Mouse (Mus musculus) frontal cortex, adult (tissue): ENCODE results near the gene Fastk.
"Not testable (repeated sequence)": the region's sequence is repeated elsewhere in the genome, so short reads cannot be mapped to it uniquely, and the experiment has no call there.

Experiments used
- ATAC-seq: cut with Nextera tagmentation; 2 replicates; pipeline ENCODE4 v1.9.2; 2017; ENCODE audit warnings: mild to moderate bottlenecking, moderate library complexity, mixed read lengths; ENCODE audit not compliant: low TSS enrichment

The Fastk gene

GRCm38 (mm10) chr5:24424004-24424781, 20.9 kb downstream of the Fastk start:
- peak; percentile 5 for ATAC-seq

DNA sequence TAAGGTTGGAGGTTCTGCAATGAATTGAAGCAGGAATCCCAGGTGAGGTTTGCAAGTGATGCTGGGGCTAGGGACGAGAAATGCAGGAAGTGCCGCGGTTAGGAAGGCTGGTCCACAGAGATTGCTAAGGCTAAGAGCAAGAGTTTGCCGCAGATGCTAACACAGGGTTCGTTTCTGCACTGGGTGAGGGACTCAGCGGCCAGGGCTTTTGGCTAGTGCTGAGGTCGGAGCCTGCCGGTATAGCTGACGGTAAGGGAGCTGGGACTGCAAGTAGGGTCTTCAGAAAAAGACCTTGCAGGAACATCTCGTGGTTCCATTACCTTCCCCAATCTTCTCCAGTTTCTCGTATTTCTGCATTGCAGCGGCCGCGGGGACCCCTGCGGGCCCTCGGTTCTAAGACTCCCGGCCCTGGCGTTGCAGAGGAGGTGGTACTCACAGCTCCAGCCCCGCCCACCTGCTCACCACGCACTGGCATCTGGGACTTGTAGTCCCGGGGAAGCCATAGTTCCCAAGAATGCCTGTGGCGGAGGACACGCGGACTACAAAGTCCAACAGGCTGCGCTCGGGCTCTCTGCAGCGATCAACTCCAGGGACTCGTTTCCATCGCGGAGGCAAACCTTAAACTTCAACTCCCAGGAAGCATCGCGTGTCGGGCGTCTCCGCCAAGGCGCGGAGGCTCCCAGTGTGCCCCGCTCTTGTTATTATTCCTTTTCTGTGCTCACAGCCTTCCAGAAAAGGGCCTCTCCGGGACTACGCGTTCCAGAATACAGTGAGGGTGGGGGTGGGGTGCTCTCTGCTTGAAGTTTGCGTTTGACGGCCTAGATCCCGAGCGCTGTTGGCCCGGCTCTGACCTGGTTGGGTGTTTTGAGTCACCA, 21.7 kb downstream of the Fastk start, which contains the start of the genes Cdk5 and Slc4a2:
Gene Cdk5 (minus strand): TSS at position 402 of the 875 bp plus-strand sequence.
Gene Slc4a2 (plus strand): TSS at position 709 of the 875 bp plus-strand sequence.
- peak; percentile 85 for ATAC-seq

- no peak for ATAC-seq
Observed at GRCm38 (mm10) chr5:24420381-24420780, 24.7 kb downstream of the Fastk start.

GRCm38 (mm10) chr5:24417587-24417986, 27.5 kb downstream of the Fastk start:
- ATAC-seq, result no peak

DNA sequence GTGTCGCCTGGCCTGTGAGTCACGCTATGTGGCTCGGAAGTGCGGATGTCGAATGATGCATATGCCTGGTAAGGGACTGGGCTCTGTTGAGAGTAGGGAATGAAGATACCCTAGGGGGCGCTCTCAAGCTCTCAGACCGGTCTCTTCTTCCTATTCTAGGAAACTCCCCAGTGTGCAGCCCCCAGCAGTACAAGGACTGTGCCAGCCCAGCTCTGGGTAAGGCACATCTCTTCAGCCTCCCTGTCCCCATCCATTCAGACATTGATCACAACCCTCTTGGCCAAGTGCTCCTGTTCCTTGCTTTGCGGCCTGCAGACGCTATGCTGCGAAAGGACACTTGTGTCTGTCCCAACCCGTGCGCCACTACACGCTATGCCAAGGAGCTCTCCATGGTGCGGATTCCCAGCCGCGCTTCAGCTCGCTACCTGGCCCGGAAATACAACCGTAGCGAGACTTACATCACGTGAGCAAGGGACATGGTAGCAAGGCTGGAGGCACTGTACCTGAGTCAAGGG, 28.8 kb downstream of the Fastk start:
- peak; percentile 71 for ATAC-seq

- ATAC-seq, result no peak
Observed at GRCm38 (mm10) chr5:24413938-24414337, 31.1 kb downstream of the Fastk start.

DNA sequence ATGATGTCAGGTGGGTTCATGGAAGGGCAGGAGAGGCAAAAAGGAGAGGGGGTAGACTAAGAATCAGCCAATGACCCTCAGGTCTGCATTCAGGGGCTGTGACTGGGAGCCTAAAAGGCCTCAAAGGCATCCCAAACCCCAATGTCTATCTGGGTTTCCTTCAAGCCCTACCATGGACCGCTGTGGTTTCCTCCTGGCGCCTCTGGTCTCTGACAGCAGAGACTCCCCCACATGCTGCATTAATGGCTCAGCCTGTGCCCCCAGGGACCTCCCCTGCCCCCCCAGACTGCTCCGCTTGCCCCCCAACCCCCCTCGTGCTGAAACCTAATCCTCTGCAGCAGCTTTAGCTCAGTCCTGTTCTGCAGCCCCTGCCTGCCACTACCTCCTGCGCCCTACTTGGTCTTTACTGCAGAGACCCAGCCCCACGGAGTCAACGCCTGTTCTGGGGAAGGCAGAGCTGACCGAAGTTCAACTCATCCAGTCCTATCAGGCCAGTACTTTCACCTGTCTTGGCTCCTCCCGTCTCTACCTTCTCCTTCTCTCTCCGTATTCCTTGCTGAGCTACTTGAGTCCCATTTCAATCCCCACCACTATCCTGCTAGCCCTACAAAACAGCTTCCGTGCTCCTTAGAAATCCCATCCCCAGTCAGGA, 31.9 kb downstream of the Fastk start, which contains the start of gene Asic3:
Gene Asic3 (plus strand): TSS at position 351 of the 652 bp plus-strand sequence.
- no peak for ATAC-seq

GRCm38 (mm10) chr5:24412063-24412462, 33.0 kb downstream of the Fastk start:
- no peak for ATAC-seq

- no peak for ATAC-seq
Observed at GRCm38 (mm10) chr5:24409466-24409865, 35.6 kb downstream of the Fastk start.

GRCm38 (mm10) chr5:24408651-24409050, 36.4 kb downstream of the Fastk start:
- no peak for ATAC-seq

DNA sequence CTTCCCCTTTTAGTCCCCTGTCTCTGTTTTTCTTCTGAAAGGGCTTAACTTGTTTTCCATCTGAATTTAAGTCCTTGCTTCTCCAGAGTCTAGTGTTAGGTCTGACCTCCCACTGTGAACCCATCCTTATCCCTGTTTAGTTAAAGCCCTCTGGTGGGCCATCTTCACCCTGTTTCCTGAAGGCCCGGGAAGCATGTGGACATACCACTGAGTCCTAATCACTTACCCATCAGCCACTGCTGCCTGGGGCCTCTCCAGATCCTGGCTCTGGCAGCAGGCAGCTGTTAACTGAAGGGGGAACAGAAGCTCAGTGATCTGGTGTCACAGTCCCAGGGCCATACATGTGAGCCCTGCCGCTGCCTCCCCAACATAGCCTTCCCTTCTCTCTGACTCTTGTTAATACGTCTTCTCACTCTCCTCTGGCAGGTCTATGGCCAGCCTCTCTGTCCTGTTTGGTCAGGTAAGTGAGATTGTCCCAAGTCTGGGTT, 39.7 kb downstream of the Fastk start:
- ATAC-seq, result no peak

DNA sequence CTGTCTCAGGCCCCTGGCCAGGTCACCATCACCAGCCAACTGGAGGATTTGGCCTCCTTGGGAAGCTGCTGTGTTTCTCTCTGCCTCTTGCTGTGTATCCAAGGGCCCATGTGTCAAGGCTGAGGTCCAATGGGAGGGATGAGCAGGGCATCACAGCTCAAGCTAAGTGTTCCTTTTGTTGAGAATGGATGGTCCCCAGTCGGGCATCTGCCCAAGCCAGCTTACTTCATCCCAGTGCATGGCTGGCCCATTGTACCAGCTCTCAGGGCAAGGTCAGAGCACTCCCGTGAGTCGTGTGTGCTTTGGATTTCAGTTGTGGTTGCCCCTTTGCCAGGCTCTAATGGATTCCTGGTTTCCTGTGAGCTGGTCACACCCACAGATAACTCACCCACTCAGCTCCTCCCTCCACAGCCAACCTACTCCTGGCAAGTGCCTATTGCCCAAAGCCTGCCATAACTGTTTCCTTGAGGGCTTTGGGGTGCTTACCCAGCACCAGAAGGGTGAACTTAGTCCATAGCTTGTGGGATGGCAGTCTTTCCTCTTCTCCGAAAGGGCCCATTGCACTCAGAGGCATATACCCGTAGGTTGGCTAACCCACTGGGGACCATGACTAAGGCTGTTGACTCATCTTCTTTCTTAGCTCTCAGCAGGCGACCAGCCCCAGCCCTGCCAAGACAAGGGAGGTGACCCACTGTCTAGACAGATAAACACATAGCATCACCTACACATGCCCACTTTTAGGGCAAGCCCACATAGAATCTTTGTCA, 40.3 kb downstream of the Fastk start:
- ATAC-seq, result peak; percentile 42

GRCm38 (mm10) chr5:24401969-24402368, 43.1 kb downstream of the Fastk start:
- ATAC-seq, result peak; percentile 10; the same call in 1 of the 2 replicates

DNA sequence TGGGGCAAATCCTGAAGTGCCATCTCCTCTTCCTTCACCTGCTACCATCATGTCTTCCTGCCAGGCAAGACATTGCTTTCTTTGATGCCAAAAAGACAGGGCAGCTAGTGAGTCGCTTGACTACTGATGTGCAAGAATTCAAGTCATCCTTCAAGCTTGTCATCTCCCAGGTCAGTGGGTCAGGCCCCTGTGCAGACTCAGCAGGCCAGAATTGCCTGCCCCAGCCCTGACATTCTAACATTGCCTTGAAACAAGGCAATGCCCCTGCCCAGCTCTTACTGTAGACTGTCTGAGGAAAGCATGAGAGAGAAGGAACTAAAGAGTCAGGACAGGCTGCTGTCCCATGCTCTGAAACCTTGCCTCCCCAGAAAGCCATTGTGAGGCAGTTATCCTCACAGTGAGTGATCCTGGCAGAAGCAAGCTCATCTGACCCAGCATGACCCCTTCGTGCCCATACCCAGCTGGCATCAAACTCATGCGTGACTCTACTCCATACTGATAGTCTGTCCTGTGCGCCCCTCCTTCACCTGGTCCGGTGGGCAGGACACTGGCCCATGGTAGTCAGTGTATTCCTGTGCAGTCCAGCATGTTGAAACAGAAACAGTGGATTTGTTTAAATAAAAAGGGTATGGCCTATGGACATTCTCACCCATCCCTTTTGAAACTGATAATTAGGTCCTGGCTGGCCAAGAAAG, 44.0 kb downstream of the Fastk start:
- ATAC-seq, result no peak

DNA sequence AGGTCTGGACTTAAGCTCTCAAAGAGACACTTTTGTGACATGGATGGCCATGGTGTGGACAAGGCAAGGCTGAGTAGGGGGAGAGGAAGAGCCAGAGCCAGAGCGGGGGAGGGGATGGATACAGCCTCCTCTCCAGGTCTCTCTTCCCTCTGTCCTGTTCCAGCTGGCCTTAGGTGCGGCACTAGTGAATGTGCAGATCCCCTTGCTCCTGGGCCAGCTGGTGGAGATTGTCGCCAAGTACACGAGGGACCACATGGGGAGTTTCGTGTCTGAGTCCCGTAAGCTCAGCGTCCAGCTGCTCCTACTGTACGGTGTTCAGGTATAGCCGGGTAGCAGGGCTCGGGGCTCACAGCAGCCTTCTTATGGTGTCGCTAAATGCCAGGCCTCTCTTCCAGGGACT, 44.7 kb downstream of the Fastk start:
- ATAC-seq, result no peak

DNA sequence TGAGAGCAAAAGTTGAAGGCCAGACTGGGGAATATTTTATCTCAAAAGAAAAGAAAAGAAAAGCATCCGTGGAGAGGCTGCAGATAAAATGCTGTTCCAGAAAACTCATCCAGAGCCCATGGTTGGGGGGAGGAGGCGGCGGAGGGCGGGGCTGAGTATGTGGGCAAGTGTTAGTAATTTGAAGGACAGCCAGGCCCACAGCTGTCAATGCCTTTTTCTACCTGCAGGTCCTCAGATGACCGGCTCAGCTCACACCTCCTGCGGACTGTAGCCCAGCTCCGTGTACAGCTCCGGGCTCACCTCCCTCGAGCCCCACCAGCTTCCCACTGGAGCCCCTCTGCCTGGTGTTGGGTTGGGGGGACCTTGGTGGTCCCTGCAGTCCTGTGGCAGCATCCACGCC, 45.4 kb downstream of the Fastk start:
- no peak for ATAC-seq

DNA sequence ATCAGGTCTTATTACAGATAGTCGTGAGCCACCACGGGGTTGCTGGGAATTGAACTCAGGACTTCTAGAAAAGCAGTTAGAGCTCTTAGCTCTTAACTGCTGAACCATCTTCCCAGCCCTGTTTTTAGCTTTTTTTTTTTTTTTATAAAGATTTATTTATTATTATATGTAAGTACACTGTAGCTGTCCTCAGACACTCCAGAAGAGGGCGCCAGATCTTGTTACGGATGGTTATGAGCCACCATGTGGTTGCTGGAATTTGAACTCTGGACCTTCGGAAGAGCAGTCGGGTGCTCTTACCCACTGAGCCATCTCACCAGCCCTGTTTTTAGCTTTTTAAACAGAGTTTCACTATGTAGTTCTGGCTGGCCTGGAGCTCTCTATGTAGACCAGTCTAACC, 48.8 kb downstream of the Fastk start:
- ATAC-seq, result not testable (repeated sequence)

GRCm38 (mm10) chr5:24394165-24394894, 50.8 kb downstream of the Fastk start:
- peak; percentile 95 for ATAC-seq

DNA sequence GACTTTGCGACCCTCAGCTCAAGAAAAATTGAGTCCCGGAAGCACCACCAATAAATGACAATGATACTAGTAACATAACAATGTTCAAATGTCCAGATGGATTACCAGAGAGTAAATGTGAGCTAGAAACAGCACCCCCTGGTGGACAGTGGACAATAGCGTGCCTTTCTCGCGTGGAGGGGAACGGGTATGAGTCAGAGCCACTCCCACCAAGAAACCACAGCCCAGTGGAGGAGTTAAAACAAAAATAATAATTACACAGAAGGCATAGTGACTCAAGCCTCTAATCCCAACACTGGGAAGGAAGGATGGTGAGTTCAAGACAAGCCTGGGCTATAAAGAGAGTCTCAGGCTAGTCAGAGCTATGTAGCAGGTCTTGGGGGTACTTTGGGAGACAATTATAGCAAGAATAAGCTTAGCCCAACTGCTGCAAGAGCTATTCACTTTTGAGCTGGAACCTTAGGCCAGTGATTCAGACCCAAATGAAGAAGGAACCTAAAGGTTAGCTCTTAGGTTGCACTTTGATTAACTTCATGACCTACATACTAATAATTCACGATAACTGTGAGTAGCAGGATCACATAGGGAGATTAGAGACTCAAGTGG, 51.6 kb downstream of the Fastk start, which contains the start of gene Abcb8:
Gene Abcb8 (plus strand): TSS at position 272 of the 606 bp plus-strand sequence.
- peak; percentile 45 for ATAC-seq
